Mouse (Mus musculus) left cerebral cortex, adult 8-10 months (tissue): ENCODE data around the gene Lrp6. TPM values are rescaled to one million over a fixed set of nuclear protein-coding genes. Genes with fewer than 3 reads are reported as not detected.

ENCODE experiments used
- total RNA-seq, 4 experiments: library from RNA; stranded (reverse); gene quantifications; 2 replicates each; pipeline ENCODE4 v1.2.4; 2022

Gene Lrp6
- total RNA-seq, 4 experiments from 2014 or later, result 45.9 to 47.0 (median 46.4) TPM

Other genes with a start within 250 kb of the Lrp6 start
- gene Bcl2l14, start 170.6 kb downstream of the Lrp6 start, total RNA-seq, result not detected
- 10 to 100 TPM; 13.4 to 18.7 (median 14.5) TPM for gene Mansc1, start 65.5 kb upstream of the Lrp6 start, total RNA-seq
- 10 to 100 TPM; 36.1 to 41.5 (median 38.2) TPM for gene Borcs5, start 72.5 kb upstream of the Lrp6 start, total RNA-seq
- gene Dusp16, start 225.7 kb upstream of the Lrp6 start, total RNA-seq, result 10 to 100 TPM in 3 of 4 experiments, 1 to 10 TPM in 1; 9.9 to 16.3 (median 14.0) TPM